Mouse (Mus musculus): ENCODE data around the gene Cx3cr1.

- no peak for TF ChIP-seq POLR2A (IDR thresholded peaks at IDR 0.05; ENCODE audit: insufficient read length, low read depth)
- no peak for TF ChIP-seq USF1 (IDR thresholded peaks at IDR 0.05; ENCODE audit: low read depth)
- TF ChIP-seq MYOD1 (IDR thresholded peaks at IDR 0.05; ENCODE audit: control insufficient read depth in 1 of 3, insufficient read length in 2 of 3, low read depth in 2 of 3), result no peak
- TF ChIP-seq CEBPB (IDR thresholded peaks at IDR 0.05; ENCODE audit: insufficient read depth, poor library complexity, severe bottlenecking), result no peak
- TF ChIP-seq TCF12 (IDR thresholded peaks at IDR 0.05; ENCODE audit: insufficient read depth, poor library complexity, severe bottlenecking), result no peak
- TF ChIP-seq POLR2AphosphoS2 (IDR thresholded peaks at IDR 0.05; ENCODE audit: insufficient read length, low read depth), result no peak
- no peak for TF ChIP-seq MYOG (IDR thresholded peaks at IDR 0.05; ENCODE audit: control insufficient read depth in 1 of 3, insufficient read depth in 1 of 3, insufficient read length in 2 of 3, low read depth in 2 of 3)
- TF ChIP-seq E2F4 (IDR thresholded peaks at IDR 0.05; ENCODE audit: insufficient read depth), result no peak
- no peak for TF ChIP-seq MAX (IDR thresholded peaks at IDR 0.05; ENCODE audit: low read depth)
- no peak for TF ChIP-seq TCF3 (IDR thresholded peaks at IDR 0.05; ENCODE audit: insufficient read length, low read depth)
- no peak for TF ChIP-seq SRF (IDR thresholded peaks at IDR 0.05; ENCODE audit: control insufficient read depth, insufficient read length, low read depth)
- no peak for TF ChIP-seq REST (IDR thresholded peaks at IDR 0.05; ENCODE audit: insufficient read depth, insufficient read length)
These were observed 159.7 kb downstream of the Cx3cr1 start for GRCm38 (mm10) chr9:119909931-119910330.
